ENCODE assay signal across 23 mouse cellular contexts in genomic region chr7:97766406-97767166, GRCm38 (mm10). TPM values are rescaled to one million over a fixed set of nuclear protein-coding genes. Genes with fewer than 3 reads are reported as not detected.
DNase-seq lines count a peak whose midpoint lies in the region; ATAC-seq and TF ChIP-seq lines count a peak whose summit lies in the region.
"Had no signal": no experiment of that assay in that cellular context is flagged by ENCODE, and none has a peak within 500 bp of the region (broad histone marks: within the 10 kb centered on the region; RNA-seq: fewer than 3 reads in every experiment).

No protein-coding gene starts in this region.

- TF ChIP-seq EP300 in liver, postnatal 0 days (IDR thresholded peaks at IDR 0.05; ENCODE audit: low read depth), result no peak

- H3K4me1 ChIP-seq in liver, postnatal 0 days (ENCODE audit: insufficient read depth), result no peaks in the 10 kb centered on the region
- peaks cover 5% of the 10 kb centered on the region; the same call in 1 of the 2 replicates for H3K4me1 ChIP-seq in intestine, embryonic 16.5 days (ENCODE audit: control insufficient read depth, insufficient read depth, low read length)
- no peaks in the 10 kb centered on the region for H3K4me1 ChIP-seq in stomach, embryonic 15.5 days
- H3K4me1 ChIP-seq: forebrain, embryonic 13.5 days; heart, embryonic 15.5 days had no signal

- no peak overlapping the region for H3K27ac ChIP-seq in liver, postnatal 0 days (ENCODE audit: low read depth)
- no peak overlapping the region for H3K27ac ChIP-seq in intestine, embryonic 16.5 days (ENCODE audit: low read length)
- no peak overlapping the region for H3K27ac ChIP-seq in stomach, embryonic 15.5 days
- H3K27ac ChIP-seq: embryonic facial prominence, embryonic 10.5 days; forebrain, embryonic 13.5 days; heart, embryonic 15.5 days had no signal

- DNase-seq in liver, result peak; percentile 16
- DNase-seq in liver, postnatal 0 days, result no peak
- DNase-seq in NIH3T3 (ENCODE audit: low read depth), result peak; percentile 66
- no peak for DNase-seq in frontal cortex, postnatal 36 days (ENCODE audit: low spot score in 2 of 2)
- no peak for DNase-seq in retina, embryonic 14.5 days (ENCODE audit: low spot score)
- DNase-seq: adrenal gland, postnatal 36 days; cerebellum, adult 8-10 months; gastrocnemius, postnatal 10 days; heart, adult 18-20 months; kidney, postnatal 14 days; layer of hippocampus, adult 9-11 months; lung, postnatal 14 days; right cerebral cortex, postnatal 4 days; thymus, postnatal 4 days had no signal

- H3K9ac ChIP-seq in liver, postnatal 0 days (replicated peaks), result no peak overlapping the region
- H3K9ac ChIP-seq in intestine, embryonic 16.5 days (ENCODE audit: low read depth, low read length), result no peak overlapping the region
- H3K9ac ChIP-seq in stomach, embryonic 15.5 days, result no peak overlapping the region
- H3K9ac ChIP-seq: forebrain, embryonic 13.5 days; heart, embryonic 15.5 days; liver, embryonic 15.5 days had no signal

- WGBS in liver, postnatal 0 days (ENCODE audit: insufficient replicate concordance), result 51% methylated on average over 9 of the region's 9 CpGs
- 63% methylated on average over 9 of the region's 9 CpGs for WGBS in intestine, embryonic 16.5 days
- 65% methylated on average over 9 of the region's 9 CpGs for WGBS in stomach, embryonic 15.5 days

- no peak for TF ChIP-seq CTCF in liver, postnatal 0 days (IDR thresholded peaks at IDR 0.05; ENCODE audit: low read depth)

- no peak for ATAC-seq in liver, postnatal 0 days
- peak; percentile 88 for ATAC-seq in intestine, embryonic 16.5 days
- ATAC-seq in stomach, embryonic 15.5 days (ENCODE audit: insufficient read depth, low FRiP score, low read depth), result 0 out of 2 replicates have a peak, but pooled peaks have one; percentile 46
- ATAC-seq in erythroid progenitor cell, adult 5-6 weeks (replicated peaks; ENCODE audit: low FRiP score, poor library complexity, severe bottlenecking), result no peak
- ATAC-seq: forebrain, embryonic 13.5 days; midbrain, embryonic 16.5 days had no signal

- H3K4me3 ChIP-seq in liver, postnatal 0 days (ENCODE audit: low read depth, low read length), result no peak overlapping the region
- H3K4me3 ChIP-seq in intestine, embryonic 16.5 days (ENCODE audit: low read length), result no peak overlapping the region
- no peak overlapping the region for H3K4me3 ChIP-seq in stomach, embryonic 15.5 days (replicated peaks)
- H3K4me3 ChIP-seq: embryonic facial prominence, embryonic 10.5 days; forebrain, embryonic 13.5 days; heart, embryonic 15.5 days; liver, embryonic 15.5 days had no signal

- no peaks in the 10 kb centered on the region for H3K9me3 ChIP-seq in liver, postnatal 0 days (ENCODE audit: low read length)
- H3K9me3 ChIP-seq in intestine, embryonic 16.5 days (ENCODE audit: control insufficient read depth, low read length), result no peaks in the 10 kb centered on the region
- H3K9me3 ChIP-seq in stomach, embryonic 15.5 days, result no peaks in the 10 kb centered on the region
- H3K9me3 ChIP-seq: embryonic facial prominence, embryonic 10.5 days; forebrain, embryonic 13.5 days; G1E; heart, embryonic 15.5 days; liver, embryonic 15.5 days had no signal

- no peaks in the 10 kb centered on the region for H3K27me3 ChIP-seq in liver, postnatal 0 days (ENCODE audit: insufficient read depth, low read length)
- H3K27me3 ChIP-seq in intestine, embryonic 16.5 days (replicated peaks; ENCODE audit: control insufficient read depth, insufficient read depth, low read length), result no peaks in the 10 kb centered on the region
- H3K27me3 ChIP-seq in stomach, embryonic 15.5 days (replicated peaks), result no peaks in the 10 kb centered on the region
- H3K27me3 ChIP-seq: forebrain, embryonic 13.5 days; heart, embryonic 15.5 days; liver, embryonic 15.5 days had no signal

- H3K36me3 ChIP-seq in liver, postnatal 0 days (replicated peaks; ENCODE audit: insufficient read depth, low read length), result no peaks in the 10 kb centered on the region
- no peaks in the 10 kb centered on the region for H3K36me3 ChIP-seq in intestine, embryonic 16.5 days (ENCODE audit: control insufficient read depth, insufficient read depth, low read length)
- no peaks in the 10 kb centered on the region for H3K36me3 ChIP-seq in stomach, embryonic 15.5 days
- H3K36me3 ChIP-seq: embryonic facial prominence, embryonic 10.5 days; G1E; heart, embryonic 15.5 days; liver, embryonic 15.5 days had no signal

- H3K4me2 ChIP-seq in liver, postnatal 0 days (ENCODE audit: low read depth, low read length), result no peak overlapping the region
- H3K4me2 ChIP-seq in intestine, embryonic 16.5 days (ENCODE audit: low read depth, low read length), result peak overlapping the region; percentile 2; the same call in 1 of the 2 replicates
- no peak overlapping the region for H3K4me2 ChIP-seq in stomach, embryonic 15.5 days
- H3K4me2 ChIP-seq: forebrain, embryonic 13.5 days; heart, embryonic 15.5 days; liver, embryonic 15.5 days had no signal

RNA-seq across cellular contexts. Expression of gene Pak1, which starts 21.8 kb away (rescaled TPM):
- polyA plus RNA-seq in liver, postnatal 0 days (2015; fragmentation: Nextera tagmentation; extraction: Ambion mirVana), result 8.1 and 9.6 TPM in 2 replicates
- polyA plus RNA-seq in intestine, embryonic 16.5 days (2015; fragmentation: Nextera tagmentation; extraction: Ambion mirVana), result 35.8 and 36.3 TPM in 2 replicates
- 27.2 and 30.3 TPM in 2 replicates for polyA plus RNA-seq in stomach, embryonic 15.5 days (2015; fragmentation: Nextera tagmentation; extraction: Ambion mirVana)
- 5.0 and 16.2 TPM in 2 replicates for total RNA-seq in erythroid progenitor cell, adult 5-6 weeks (2015; ENCODE audit: low replicate concordance)
- 3.6 and 6.6 TPM in 2 replicates for total RNA-seq in erythroid progenitor cell, adult 5-6 weeks (2017; ENCODE audit: low replicate concordance)

RNA-seq across cellular contexts. Expression of gene Aqp11, which starts 28.5 kb away (rescaled TPM):
- 51.0 and 55.0 TPM in 2 replicates for polyA plus RNA-seq in liver, postnatal 0 days (2015; fragmentation: Nextera tagmentation; extraction: Ambion mirVana)
- polyA plus RNA-seq in intestine, embryonic 16.5 days (2015; fragmentation: Nextera tagmentation; extraction: Ambion mirVana), result 93.4 and 115 TPM in 2 replicates
- polyA plus RNA-seq in stomach, embryonic 15.5 days (2015; fragmentation: Nextera tagmentation; extraction: Ambion mirVana), result 19.0 and 21.2 TPM in 2 replicates
- 1.3 and 2.5 TPM in 2 replicates for total RNA-seq in erythroid progenitor cell, adult 5-6 weeks (2015; ENCODE audit: low replicate concordance)
- 0.51 and 1.3 TPM in 2 replicates for total RNA-seq in erythroid progenitor cell, adult 5-6 weeks (2017; ENCODE audit: low replicate concordance)

Comparison
In these comparisons a context has a peak if more than half of its experiments do, and no peak if none do; other contexts are left out.
1. DNase-seq: peak in liver (single experiment) and NIH3T3 (single experiment); none in liver, postnatal 0 days (single experiment), frontal cortex, postnatal 36 days (0 of 2) and retina, embryonic 14.5 days (single experiment).
2. ATAC-seq: peak in intestine, embryonic 16.5 days (single experiment) and stomach, embryonic 15.5 days (single experiment); none in liver, postnatal 0 days (single experiment) and erythroid progenitor cell, adult 5-6 weeks (single experiment).